Mouse (Mus musculus): ENCODE measurements around the gene Gas2l1. TPM values are rescaled to one million over a fixed set of nuclear protein-coding genes. Genes with fewer than 3 reads are reported as not detected.

The Gas2l1 gene
- polyA plus RNA-seq, 1 experiment from 2014 or later: 14.1 TPM

- 18% methylated on average over 27 of the region's 27 CpGs for WGBS
- Histone ChIP-seq H3K9me3 (replicated peaks; ENCODE audit: control insufficient read depth, low read length) (no peaks in the 10 kb centered on the region), H3K4me1 (ENCODE audit: control insufficient read depth, insufficient read depth, low read length) (peaks cover 49% of the 10 kb centered on the region), H3K4me3 (replicated peaks; ENCODE audit: low read length) (no peak overlapping the region), H3K36me3 (ENCODE audit: control insufficient read depth, insufficient read depth, low read length) (no peaks in the 10 kb centered on the region), H3K9ac (ENCODE audit: low read length) (no peak overlapping the region), H3K27ac (ENCODE audit: low read length) (no peak overlapping the region), H3K4me2 (ENCODE audit: low read depth, low read length) (no peak overlapping the region), H3K27me3 (ENCODE audit: control insufficient read depth, insufficient read depth, low read length) (peaks cover 46% of the 10 kb centered on the region)
- no peak for ATAC-seq (ENCODE audit: insufficient read depth, low FRiP score)
Measured at GRCm38 (mm10) chr11:5059704-5060156, 5.4 kb downstream of the Gas2l1 start.

GRCm38 (mm10) chr11:5059230-5059629, 5.9 kb downstream of the Gas2l1 start:
- Histone ChIP-seq H3K27ac (ENCODE audit: low read length) (no peak overlapping the region), H3K4me1 (ENCODE audit: control insufficient read depth, insufficient read depth, low read length) (peaks cover 45% of the 10 kb centered on the region), H3K4me2 (ENCODE audit: low read depth, low read length) (no peak overlapping the region), H3K4me3 (replicated peaks; ENCODE audit: low read length) (no peak overlapping the region), H3K36me3 (ENCODE audit: control insufficient read depth, insufficient read depth, low read length) (no peaks in the 10 kb centered on the region), H3K9me3 (replicated peaks; ENCODE audit: control insufficient read depth, low read length) (no peaks in the 10 kb centered on the region), H3K9ac (ENCODE audit: low read length) (no peak overlapping the region), H3K27me3 (ENCODE audit: control insufficient read depth, insufficient read depth, low read length) (peaks cover 46% of the 10 kb centered on the region)
- ATAC-seq (ENCODE audit: insufficient read depth, low FRiP score): no peak
- WGBS: 25% methylated on average over 14 of the region's 14 CpGs

DNA sequence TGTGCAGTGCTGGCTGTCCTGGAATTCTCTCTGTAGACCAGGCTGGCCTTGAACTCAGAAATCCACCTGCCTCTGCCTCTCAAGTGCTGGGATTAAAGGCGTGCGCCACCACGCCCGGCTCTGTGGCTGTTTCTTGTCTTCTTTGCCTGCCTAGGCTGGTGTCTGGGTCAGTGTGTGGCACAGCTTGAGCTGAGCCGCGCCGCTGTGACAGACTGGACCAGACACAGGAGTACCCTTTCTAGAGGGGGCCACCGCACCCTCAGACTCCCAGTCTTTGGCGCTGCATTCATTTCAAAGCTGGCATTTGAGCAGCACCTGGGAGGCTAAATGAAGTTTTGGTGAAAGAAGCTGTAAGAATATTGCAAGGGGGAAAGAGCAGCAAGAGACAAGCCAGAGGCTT, 6.3 kb downstream of the Gas2l1 start:
- Histone ChIP-seq H3K4me1 (ENCODE audit: control insufficient read depth, insufficient read depth, low read length) (peaks cover 46% of the 10 kb centered on the region), H3K27ac (ENCODE audit: low read length) (no peak overlapping the region), H3K27me3 (ENCODE audit: control insufficient read depth, insufficient read depth, low read length) (peaks cover 46% of the 10 kb centered on the region), H3K4me2 (ENCODE audit: low read depth, low read length) (peak overlapping the region; percentile 87; the same call in 1 of the 2 replicates), H3K4me3 (replicated peaks; ENCODE audit: low read length) (no peak overlapping the region), H3K9ac (ENCODE audit: low read length) (no peak overlapping the region), H3K36me3 (ENCODE audit: control insufficient read depth, insufficient read depth, low read length) (no peaks in the 10 kb centered on the region), H3K9me3 (replicated peaks; ENCODE audit: control insufficient read depth, low read length) (no peaks in the 10 kb centered on the region)
- WGBS: 35% methylated on average over 9 of the region's 9 CpGs
- ATAC-seq (ENCODE audit: insufficient read depth, low FRiP score): no peak

- H3K9me3 ChIP-seq (replicated peaks; ENCODE audit: control insufficient read depth, low read length): no peaks in the 10 kb centered on the region
- no peak within 1 kb of the TSS for H3K27ac ChIP-seq (ENCODE audit: low read length)
- peaks cover 44% of the 10 kb centered on the region for H3K27me3 ChIP-seq (ENCODE audit: control insufficient read depth, insufficient read depth, low read length)
- H3K9ac ChIP-seq (ENCODE audit: low read length): peak within 1 kb of the TSS; percentile 59
- no peaks in the 10 kb centered on the region for H3K36me3 ChIP-seq (ENCODE audit: control insufficient read depth, insufficient read depth, low read length)
- WGBS: 2% methylated on average over 76 of the region's 77 CpGs
- no peak for ATAC-seq (ENCODE audit: insufficient read depth, low FRiP score)
- peak within 1 kb of the TSS; percentile 48 for H3K4me3 ChIP-seq (replicated peaks; ENCODE audit: low read length)
- H3K4me2 ChIP-seq (ENCODE audit: low read depth, low read length): peak within 1 kb of the TSS; percentile 87
- H3K4me1 ChIP-seq (ENCODE audit: control insufficient read depth, insufficient read depth, low read length): peaks cover 40% of the 10 kb centered on the region
Measured at GRCm38 (mm10) chr11:5057856-5058641, 7.1 kb downstream of the Gas2l1 start, which contains the start of gene Rasl10a. Gene Rasl10a (plus strand): TSS chr11:5058128.

DNA sequence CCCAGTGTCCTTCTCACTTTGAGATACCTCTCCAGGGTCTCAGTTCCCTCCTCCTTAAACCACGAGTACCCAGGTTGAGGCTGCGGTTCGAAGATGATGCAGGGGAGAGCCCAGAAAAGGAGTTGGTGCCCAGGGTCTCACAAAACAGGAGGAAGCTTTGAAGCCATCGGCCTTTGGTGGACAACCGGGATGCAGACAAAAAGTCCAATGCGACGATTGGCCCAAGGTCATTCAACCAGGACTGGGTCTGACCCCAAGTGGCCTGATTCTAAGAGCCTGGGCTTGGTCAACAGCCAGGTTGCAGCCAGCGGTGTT, 7.6 kb downstream of the Gas2l1 start:
- Histone ChIP-seq H3K9ac (ENCODE audit: low read length) (peak overlapping the region; percentile 59), H3K4me1 (ENCODE audit: control insufficient read depth, insufficient read depth, low read length) (peaks cover 35% of the 10 kb centered on the region), H3K27me3 (ENCODE audit: control insufficient read depth, insufficient read depth, low read length) (peaks cover 44% of the 10 kb centered on the region), H3K4me3 (replicated peaks; ENCODE audit: low read length) (peak overlapping the region; percentile 48), H3K36me3 (ENCODE audit: control insufficient read depth, insufficient read depth, low read length) (no peaks in the 10 kb centered on the region), H3K9me3 (replicated peaks; ENCODE audit: control insufficient read depth, low read length) (no peaks in the 10 kb centered on the region), H3K27ac (ENCODE audit: low read length) (no peak overlapping the region), H3K4me2 (ENCODE audit: low read depth, low read length) (peak overlapping the region; percentile 87)
- no peak for ATAC-seq (ENCODE audit: insufficient read depth, low FRiP score)
- WGBS: 27% methylated on average over 8 of the region's 8 CpGs

DNA sequence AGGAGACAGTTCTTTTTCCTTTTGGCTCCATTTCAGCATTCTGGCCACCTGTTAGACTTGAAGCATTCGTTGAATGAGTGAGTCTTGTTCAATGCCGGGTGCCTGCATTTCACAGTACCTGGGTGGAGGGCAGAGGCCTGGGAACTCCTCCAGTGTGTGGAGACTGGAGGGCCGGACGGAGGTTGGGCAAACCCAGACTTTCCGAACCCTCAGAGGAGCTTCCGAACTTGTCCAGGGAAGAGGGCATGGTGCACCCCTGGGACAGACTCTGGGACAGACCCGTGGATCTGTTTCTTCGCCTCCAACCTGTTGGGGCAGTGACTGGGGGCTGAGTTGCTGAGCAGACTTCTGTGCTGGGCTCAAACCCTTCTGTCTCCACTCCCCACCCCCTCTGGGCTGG, 8.1 kb downstream of the Gas2l1 start:
- Histone ChIP-seq H3K27ac (ENCODE audit: low read length) (no peak overlapping the region), H3K4me2 (ENCODE audit: low read depth, low read length) (no peak overlapping the region), H3K4me3 (replicated peaks; ENCODE audit: low read length) (no peak overlapping the region), H3K9ac (ENCODE audit: low read length) (no peak overlapping the region), H3K4me1 (ENCODE audit: control insufficient read depth, insufficient read depth, low read length) (peaks cover 30% of the 10 kb centered on the region), H3K27me3 (ENCODE audit: control insufficient read depth, insufficient read depth, low read length) (peaks cover 44% of the 10 kb centered on the region), H3K9me3 (replicated peaks; ENCODE audit: control insufficient read depth, low read length) (no peaks in the 10 kb centered on the region), H3K36me3 (ENCODE audit: control insufficient read depth, insufficient read depth, low read length) (no peaks in the 10 kb centered on the region)
- ATAC-seq (ENCODE audit: insufficient read depth, low FRiP score): no peak
- 66% methylated on average over 8 of the region's 8 CpGs for WGBS

DNA sequence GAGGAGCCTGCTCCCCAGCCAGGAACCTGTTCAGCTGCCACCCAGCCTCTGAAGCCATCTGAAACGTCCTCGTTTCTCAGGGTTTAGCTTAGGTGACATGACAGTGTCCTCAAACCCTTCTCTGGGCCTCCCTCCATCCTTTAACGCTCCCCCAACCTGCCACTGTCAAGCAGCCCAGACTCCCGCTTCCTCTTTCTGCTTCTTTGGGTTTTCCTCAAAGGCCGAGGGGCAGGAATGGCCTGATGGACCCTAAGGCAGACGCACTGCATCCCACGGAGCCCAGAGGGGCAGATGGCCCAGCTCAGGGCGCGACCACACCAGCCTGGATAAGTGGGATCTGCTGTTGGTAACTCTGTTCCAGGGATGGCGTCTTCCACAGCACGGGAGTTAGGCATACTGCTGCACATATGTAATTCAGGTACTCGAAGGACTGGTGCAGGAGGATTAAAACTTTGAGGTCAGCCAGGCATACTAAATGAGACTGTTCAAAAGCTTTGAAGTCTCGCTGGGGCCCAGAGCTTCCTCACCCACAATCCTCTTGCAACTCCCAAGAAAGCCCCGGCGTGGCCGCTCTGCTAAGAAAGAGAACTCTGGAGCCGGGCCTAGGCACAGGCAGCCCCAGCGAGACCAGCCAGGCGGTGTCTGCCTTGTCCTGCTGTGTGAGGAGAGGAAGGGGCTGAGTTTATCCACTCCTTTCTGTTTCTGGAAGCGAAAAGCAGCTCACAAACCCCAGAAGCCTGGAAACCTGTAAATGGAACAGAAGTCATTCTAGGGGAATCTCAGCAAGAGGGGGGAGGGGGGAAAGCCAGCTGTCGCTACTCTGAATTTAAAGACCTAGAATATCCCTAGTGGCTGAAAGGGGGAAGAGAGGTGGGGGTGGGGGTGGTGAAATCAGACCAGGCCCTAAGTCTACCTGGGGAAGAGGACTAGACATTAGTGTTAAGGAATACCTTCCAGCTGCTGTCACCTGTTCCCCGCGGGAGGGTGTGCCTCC, 8.9 kb downstream of the Gas2l1 start:
- peaks cover 44% of the 10 kb centered on the region for H3K27me3 ChIP-seq (ENCODE audit: control insufficient read depth, insufficient read depth, low read length)

DNA sequence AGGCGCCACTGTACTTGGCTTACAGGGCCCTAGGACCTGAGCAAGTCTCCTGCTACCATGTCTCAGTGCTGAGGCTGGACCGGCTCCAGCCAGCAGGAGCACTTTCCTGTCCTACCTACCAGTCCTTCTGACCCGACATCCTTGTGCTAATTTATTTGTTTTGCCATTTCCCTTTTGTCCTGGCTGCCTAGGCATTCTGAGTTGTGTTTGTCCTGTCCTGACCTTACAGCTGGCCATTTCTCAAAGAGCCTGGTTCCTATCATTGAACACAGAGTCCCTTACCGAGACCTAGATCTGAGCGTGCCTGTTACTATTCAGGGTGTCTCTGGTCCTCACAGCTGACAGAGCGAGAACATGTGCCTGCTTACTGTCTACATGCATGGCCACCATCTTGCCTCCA, 10.3 kb downstream of the Gas2l1 start:
- WGBS: 55% methylated on average over 6 of the region's 6 CpGs
- no peak for ATAC-seq (ENCODE audit: insufficient read depth, low FRiP score)
- H3K9ac ChIP-seq (ENCODE audit: low read length): no peak overlapping the region
- no peaks in the 10 kb centered on the region for H3K36me3 ChIP-seq (ENCODE audit: control insufficient read depth, insufficient read depth, low read length)
- no peak overlapping the region for H3K4me2 ChIP-seq (ENCODE audit: low read depth, low read length)
- H3K27me3 ChIP-seq (ENCODE audit: control insufficient read depth, insufficient read depth, low read length): peaks cover 31% of the 10 kb centered on the region
- H3K4me3 ChIP-seq (replicated peaks; ENCODE audit: low read length): no peak overlapping the region
- H3K27ac ChIP-seq (ENCODE audit: low read length): no peak overlapping the region
- no peaks in the 10 kb centered on the region for H3K9me3 ChIP-seq (replicated peaks; ENCODE audit: control insufficient read depth, low read length)
- H3K4me1 ChIP-seq (ENCODE audit: control insufficient read depth, insufficient read depth, low read length): peaks cover 19% of the 10 kb centered on the region

More for the DNA sequence above, 8.9 kb downstream of the Gas2l1 start:
- ATAC-seq (ENCODE audit: insufficient read depth, low FRiP score): no peak
- H3K36me3 ChIP-seq (ENCODE audit: control insufficient read depth, insufficient read depth, low read length): no peaks in the 10 kb centered on the region
- H3K9ac ChIP-seq (ENCODE audit: low read length): peak overlapping the region; percentile 6; the same call in 1 of the 2 replicates
- no peak overlapping the region for H3K4me3 ChIP-seq (replicated peaks; ENCODE audit: low read length)
- no peak overlapping the region for H3K4me2 ChIP-seq (ENCODE audit: low read depth, low read length)
- peaks cover 24% of the 10 kb centered on the region for H3K4me1 ChIP-seq (ENCODE audit: control insufficient read depth, insufficient read depth, low read length)
- H3K27ac ChIP-seq (ENCODE audit: low read length): no peak overlapping the region
- H3K9me3 ChIP-seq (replicated peaks; ENCODE audit: control insufficient read depth, low read length): no peaks in the 10 kb centered on the region
- 47% methylated on average over 23 of the region's 23 CpGs for WGBS

DNA sequence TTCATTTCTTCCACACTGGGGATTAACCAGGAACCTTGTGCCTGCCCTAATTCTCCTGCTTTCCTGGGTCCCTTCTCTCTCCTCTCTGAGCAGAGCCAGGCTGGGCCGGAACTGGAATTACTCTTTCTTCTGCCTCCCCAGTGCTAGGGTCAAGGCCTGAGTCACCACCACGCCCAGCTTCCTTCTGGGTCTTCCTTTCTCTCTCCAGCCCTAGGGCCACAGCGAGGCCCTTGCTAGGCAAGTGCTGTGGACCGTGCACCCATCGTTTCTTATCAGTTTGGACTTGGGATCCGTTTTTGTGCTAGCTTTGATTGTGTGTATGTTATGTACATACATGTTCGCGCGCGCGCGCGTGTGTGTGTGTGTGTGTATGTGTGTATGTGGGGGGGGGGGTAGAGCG, 11.0 kb downstream of the Gas2l1 start:
- Histone ChIP-seq H3K9me3 (replicated peaks; ENCODE audit: control insufficient read depth, low read length) (no peaks in the 10 kb centered on the region), H3K27ac (ENCODE audit: low read length) (no peak overlapping the region), H3K9ac (ENCODE audit: low read length) (no peak overlapping the region), H3K36me3 (ENCODE audit: control insufficient read depth, insufficient read depth, low read length) (no peaks in the 10 kb centered on the region), H3K4me3 (replicated peaks; ENCODE audit: low read length) (no peak overlapping the region), H3K27me3 (ENCODE audit: control insufficient read depth, insufficient read depth, low read length) (peaks cover 23% of the 10 kb centered on the region), H3K4me2 (ENCODE audit: low read depth, low read length) (no peak overlapping the region), H3K4me1 (ENCODE audit: control insufficient read depth, insufficient read depth, low read length) (peaks cover 19% of the 10 kb centered on the region)
- WGBS: 79% methylated on average over 14 of the region's 14 CpGs
- peak; percentile 56; the same call in 1 of the 2 replicates for ATAC-seq (ENCODE audit: insufficient read depth, low FRiP score)

Measured in stomach, embryonic 16.5 days (tissue).